ENCODE assay signal across 21 mouse cellular contexts in the genomic region with DNA sequence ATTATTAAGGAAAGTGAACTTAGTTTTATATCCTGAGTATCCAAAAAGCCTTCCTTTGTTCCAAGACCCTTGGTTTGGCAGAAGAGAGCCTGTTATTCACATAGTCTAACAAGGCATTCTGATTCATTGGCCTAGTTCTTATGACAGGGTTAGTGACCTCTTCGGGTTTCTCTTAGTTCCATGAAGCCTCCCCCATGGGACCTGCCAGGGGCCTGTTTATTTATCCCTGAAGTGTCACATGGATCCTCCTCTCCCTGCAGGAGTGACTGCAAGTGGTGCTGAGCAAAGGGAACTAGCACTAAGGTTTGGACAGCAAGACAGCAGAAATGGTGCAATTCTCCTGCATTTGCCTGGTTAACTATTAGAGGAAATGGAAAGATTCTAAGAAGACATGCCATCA. TPM values are rescaled to one million over a fixed set of nuclear protein-coding genes. Genes with fewer than 3 reads are reported as not detected.
DNase-seq lines count a peak whose midpoint lies in the region; ATAC-seq lines count a peak whose summit lies in the region.
"Had no signal": no experiment of that assay in that cellular context is flagged by ENCODE, and none has a peak within 500 bp of the region (broad histone marks: within the 10 kb centered on the region; RNA-seq: fewer than 3 reads in every experiment).

No protein-coding gene starts in this region.

- no peaks in the 10 kb centered on the region for H3K36me3 ChIP-seq in intestine, embryonic 15.5 days
- H3K36me3 ChIP-seq: limb, embryonic 12.5 days; liver, embryonic 13.5 days; midbrain, embryonic 12.5 days; neural tube, embryonic 12.5 days had no signal

- H3K4me3 ChIP-seq in intestine, embryonic 15.5 days (replicated peaks), result no peak overlapping the region
- H3K4me3 ChIP-seq: forebrain, embryonic 10.5 days; limb, embryonic 12.5 days; liver, embryonic 13.5 days; midbrain, embryonic 12.5 days; neural tube, embryonic 12.5 days had no signal

- 50% methylated on average over 1 of the region's 1 CpGs for WGBS in intestine, embryonic 15.5 days

- H3K9ac ChIP-seq in intestine, embryonic 15.5 days, result no peak overlapping the region
- H3K9ac ChIP-seq: forebrain, postnatal 0 days; limb, embryonic 12.5 days; liver, embryonic 13.5 days; midbrain, embryonic 12.5 days; neural tube, embryonic 12.5 days had no signal

- ATAC-seq in intestine, embryonic 15.5 days, result no peak
- ATAC-seq: activated CD4-positive, CD25-positive, alpha-beta regulatory T cell, adult 4 months; forebrain, postnatal 0 days; hindbrain, postnatal 0 days had no signal

- H3K27ac ChIP-seq in intestine, embryonic 15.5 days, result no peak overlapping the region
- H3K27ac ChIP-seq: forebrain, embryonic 10.5 days; hindbrain, postnatal 0 days; limb, embryonic 12.5 days; liver, embryonic 13.5 days; midbrain, embryonic 12.5 days; neural tube, embryonic 12.5 days had no signal

- no peaks in the 10 kb centered on the region for H3K27me3 ChIP-seq in intestine, embryonic 15.5 days (replicated peaks)
- H3K27me3 ChIP-seq: limb, embryonic 12.5 days; liver, embryonic 13.5 days; midbrain, embryonic 12.5 days; neural tube, embryonic 12.5 days had no signal

- no peaks in the 10 kb centered on the region for H3K4me1 ChIP-seq in intestine, embryonic 15.5 days (replicated peaks)
- H3K4me1 ChIP-seq: forebrain, embryonic 10.5 days; limb, embryonic 12.5 days; liver, embryonic 13.5 days; midbrain, embryonic 12.5 days; neural tube, embryonic 12.5 days had no signal

- no peak overlapping the region for H3K4me2 ChIP-seq in intestine, embryonic 15.5 days (replicated peaks)
- H3K4me2 ChIP-seq: limb, embryonic 12.5 days; liver, embryonic 13.5 days; midbrain, embryonic 12.5 days; neural tube, embryonic 12.5 days had no signal

- peak; percentile 6 for DNase-seq in adrenal gland, postnatal 14 days
- DNase-seq in adrenal gland, postnatal 10 days, result no peak
- DNase-seq in kidney, adult 9 months, result peak; percentile 29
- no peak for DNase-seq in kidney, adult 18-20 months
- DNase-seq in adipocyte (ENCODE audit: low spot score), result peak; percentile 75
- DNase-seq in lung, postnatal 25 days (ENCODE audit: low spot score), result peak; percentile 13
- no peak for DNase-seq in testis, postnatal 10 days (ENCODE audit: low spot score)
- DNase-seq: cerebellum, adult 18-20 months; cerebellum, postnatal 25 days; forebrain, postnatal 0 days; heart, postnatal 36 days; liver, embryonic 13.5 days; spleen, adult 18-20 months; thymus, postnatal 4 days had no signal

- no peaks in the 10 kb centered on the region for H3K9me3 ChIP-seq in intestine, embryonic 15.5 days
- H3K9me3 ChIP-seq: forebrain, embryonic 10.5 days; limb, embryonic 12.5 days; liver, embryonic 13.5 days; midbrain, embryonic 12.5 days; neural tube, embryonic 12.5 days had no signal

RNA-seq across cellular contexts. Expression of gene Efcab7, which starts 56.0 kb away (rescaled TPM):
- total RNA-seq in adrenal gland, postnatal 14 days (2021), result 6.0 and 7.6 TPM in 2 replicates
- total RNA-seq in adrenal gland, postnatal 10 days (2021), result 10 to 100 TPM in 1 of 2 experiments, 1 to 10 TPM in 1; 6.5 to 10.7 TPM
- polyA plus RNA-seq in intestine, embryonic 15.5 days (2015; fragmentation: Nextera tagmentation; extraction: Ambion mirVana), result 13.1 and 20.1 TPM in 2 replicates

RNA-seq across cellular contexts. Expression of gene Alg6, which starts 57.6 kb away (rescaled TPM):
- 7.3 and 7.9 TPM in 2 replicates for total RNA-seq in adrenal gland, postnatal 14 days (2021)
- total RNA-seq in adrenal gland, postnatal 10 days (2021), result 10 to 100 TPM in 1 of 2 experiments, 1 to 10 TPM in 1; 9.8 to 11.8 TPM
- polyA plus RNA-seq in intestine, embryonic 15.5 days (2015; fragmentation: Nextera tagmentation; extraction: Ambion mirVana), result 19.5 and 24.6 TPM in 2 replicates

Comparison
In these comparisons a context has a peak if more than half of its experiments do, and no peak if none do; other contexts are left out.
1. DNase-seq: peak in adrenal gland, postnatal 14 days (single experiment), kidney, adult 9 months (single experiment), adipocyte (single experiment) and lung, postnatal 25 days (single experiment); none in adrenal gland, postnatal 10 days (single experiment), kidney, adult 18-20 months (single experiment) and testis, postnatal 10 days (single experiment).